Mouse (Mus musculus): Measurements from ENCODE around the gene Sctr. TPM values are rescaled to one million over a fixed set of nuclear protein-coding genes. Genes with fewer than 3 reads are reported as not detected.

Gene Sctr
- total RNA-seq, 2 experiments from 2014 or later = 1.0 to 1.8 TPM

DNA sequence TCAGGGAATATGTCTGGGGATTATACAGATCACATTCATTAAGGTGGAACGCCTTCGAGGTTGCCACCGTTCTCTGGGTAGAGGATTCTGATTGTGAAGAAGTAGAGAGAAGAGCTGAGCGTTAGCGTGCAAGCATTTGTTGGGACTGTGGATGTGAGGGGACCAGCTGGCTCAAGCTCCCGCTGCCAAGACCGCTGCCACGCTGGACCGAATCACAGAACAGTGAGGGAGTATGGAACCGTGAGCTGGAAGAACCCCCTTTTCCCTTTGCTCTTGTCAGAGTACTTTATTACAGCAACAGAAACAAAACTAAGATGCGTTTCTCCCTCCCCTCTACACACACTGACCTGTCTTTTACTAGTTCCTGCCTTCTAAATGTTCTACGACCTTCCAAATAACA, 5.9 kb downstream of the Sctr start:
- TF ChIP-seq CTCF (conservative IDR thresholded peaks at IDR 0.05) = no peak
- DNase-seq (ENCODE audit: low spot score in 2 of 2) = no peak
- Histone ChIP-seq H3K27ac (no peak overlapping the region), H3K4me3 (no peak overlapping the region)

DNA sequence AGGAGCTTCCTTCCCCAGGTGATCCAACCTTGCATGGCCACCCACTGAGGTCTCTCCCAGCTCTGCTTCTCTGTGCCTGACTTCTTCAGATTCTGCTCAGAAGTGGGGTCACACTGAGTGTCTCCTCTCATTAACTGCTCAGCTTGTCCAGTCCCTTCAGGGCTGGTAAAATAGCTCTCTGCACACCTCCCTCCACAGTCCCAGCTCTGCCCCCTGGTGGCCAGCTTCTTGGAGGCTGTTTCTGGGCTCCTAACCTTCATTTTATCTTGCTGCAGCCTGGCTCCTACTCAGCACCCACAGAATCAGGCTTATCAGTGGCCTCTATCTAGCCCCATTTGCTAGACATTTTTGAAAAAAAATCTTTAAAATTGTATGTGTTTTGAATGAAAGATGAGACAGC, 6.4 kb downstream of the Sctr start:
- TF ChIP-seq CTCF (conservative IDR thresholded peaks at IDR 0.05) = peak; percentile 93
- Histone ChIP-seq H3K4me3 (no peak overlapping the region), H3K27ac (no peak overlapping the region)
- DNase-seq (ENCODE audit: low spot score in 2 of 2) = peak; percentile 44 to 81

DNA sequence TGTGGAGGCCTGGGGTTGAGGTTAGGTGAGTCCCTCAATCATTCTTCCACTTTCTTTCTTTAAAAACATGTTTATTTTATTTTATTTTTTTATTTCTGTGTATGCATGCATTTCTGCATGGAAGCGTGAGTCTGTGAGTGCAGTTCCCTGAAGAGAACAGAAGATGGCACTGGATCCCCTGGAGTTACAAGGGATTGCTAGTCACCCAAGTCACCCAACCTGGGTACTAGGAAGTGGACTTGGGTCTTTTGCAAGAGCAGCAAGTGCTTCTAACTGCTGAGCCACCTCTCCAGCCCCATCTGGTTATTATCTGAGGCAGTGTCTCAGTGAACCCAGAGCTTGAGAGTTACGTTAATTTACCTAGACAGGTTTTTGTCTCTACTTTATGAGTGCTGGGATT, 9.5 kb downstream of the Sctr start:
- TF ChIP-seq CTCF (conservative IDR thresholded peaks at IDR 0.05) = peak; percentile 64
- no peak overlapping the region for H3K4me3 ChIP-seq
- H3K27ac ChIP-seq = no peak overlapping the region
- no peak for DNase-seq (ENCODE audit: low spot score in 2 of 2)

DNA sequence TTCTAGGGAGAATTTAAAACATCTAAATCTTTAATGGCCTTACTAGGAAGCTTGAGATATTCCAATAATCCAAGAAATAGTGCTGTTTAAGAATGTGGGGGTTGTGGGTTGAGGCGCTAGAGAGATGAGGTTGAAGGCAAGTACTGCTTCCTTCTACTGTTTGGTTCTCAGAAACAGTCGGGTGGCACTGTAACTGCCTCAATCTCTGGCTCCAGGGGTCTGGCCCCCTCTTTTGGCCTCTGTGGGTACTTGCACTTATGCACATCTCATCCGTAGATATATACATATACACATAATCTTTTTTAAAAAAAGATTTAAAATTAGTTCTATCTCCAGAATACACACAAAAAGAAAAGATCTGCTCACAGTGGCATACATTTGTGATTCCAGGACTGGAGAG, 12.2 kb downstream of the Sctr start:
- DNase-seq (ENCODE audit: low spot score in 2 of 2) = no peak
- no peak; the same call in 1 of the 2 replicates for TF ChIP-seq CTCF (conservative IDR thresholded peaks at IDR 0.05)
- Histone ChIP-seq H3K4me3 (no peak overlapping the region), H3K27ac (no peak overlapping the region)

DNA sequence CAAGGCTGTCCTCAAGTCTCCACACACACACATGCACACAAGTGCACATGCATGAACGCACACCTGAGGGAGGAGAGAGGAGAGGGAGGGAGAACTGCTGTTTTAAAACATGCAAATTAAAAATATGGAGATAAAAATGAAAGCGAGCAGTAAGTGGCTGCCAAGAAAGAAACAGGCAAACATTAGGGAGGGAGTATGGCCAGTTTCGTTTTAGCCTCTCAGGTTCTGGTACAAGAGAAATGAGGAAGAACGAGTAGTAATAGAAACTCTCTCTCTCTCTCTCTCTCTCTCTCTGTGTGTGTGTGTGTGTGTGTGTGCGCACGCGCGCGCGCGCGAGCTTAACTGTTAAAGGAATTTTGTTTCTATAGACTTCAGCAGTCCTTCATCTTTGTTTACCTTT, 12.7 kb downstream of the Sctr start:
- Histone ChIP-seq H3K4me3 (no peak overlapping the region), H3K27ac (no peak overlapping the region)
- DNase-seq (ENCODE audit: low spot score in 2 of 2) = no peak
- no peak for TF ChIP-seq CTCF (conservative IDR thresholded peaks at IDR 0.05)

DNA sequence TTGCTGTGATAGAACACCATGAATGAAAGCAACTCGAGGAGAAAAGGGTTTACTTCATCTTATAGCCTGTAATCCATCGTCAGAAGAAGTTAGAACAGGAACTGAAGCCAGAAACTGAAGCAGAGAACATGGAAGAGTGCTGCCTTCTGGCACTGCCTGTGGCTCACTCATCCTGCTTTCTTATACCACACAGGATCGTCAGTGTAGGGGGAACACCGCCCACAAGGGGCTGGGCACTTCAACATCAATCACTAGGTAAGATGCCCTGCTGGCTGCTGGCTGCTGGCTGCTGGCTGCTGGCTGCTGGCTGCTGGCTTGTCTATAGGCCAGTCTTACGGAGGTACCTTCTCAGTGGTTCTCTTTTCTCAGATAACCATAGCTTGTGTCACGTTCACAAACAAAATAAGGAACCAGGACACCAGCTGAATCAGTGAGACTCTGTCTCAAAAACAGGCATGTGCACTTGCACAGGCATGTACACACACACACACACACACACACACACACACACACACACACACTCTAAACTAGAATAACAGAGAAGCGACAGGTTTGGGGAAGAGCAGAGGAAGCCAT, 13.7 kb downstream of the Sctr start:
- no peak for TF ChIP-seq CTCF (conservative IDR thresholded peaks at IDR 0.05)
- H3K4me3 ChIP-seq = no peak overlapping the region
- no peak overlapping the region for H3K27ac ChIP-seq
- no peak for DNase-seq (ENCODE audit: low spot score in 2 of 2)

DNA sequence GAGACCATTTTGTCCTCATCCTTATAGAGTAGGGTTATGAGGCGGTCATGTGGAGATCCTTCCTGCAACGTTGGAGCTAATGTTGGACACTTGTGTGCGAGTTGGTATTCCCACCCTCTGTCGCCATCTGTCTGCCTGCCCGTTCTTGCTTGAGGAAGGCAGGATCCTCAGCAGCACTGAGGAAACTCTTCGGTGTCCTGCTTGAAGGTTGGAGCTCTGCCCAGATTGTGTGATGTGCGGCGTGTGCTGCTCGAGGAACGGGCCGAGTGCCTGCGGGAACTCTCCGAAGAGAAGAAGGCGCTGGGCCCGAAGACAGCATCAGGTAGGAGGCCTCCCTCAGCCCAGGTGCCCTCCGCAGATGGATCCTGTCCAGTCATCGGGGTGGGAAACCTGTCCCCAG, 15.3 kb downstream of the Sctr start:
- peak; percentile 14 to 35 for DNase-seq (ENCODE audit: low spot score in 2 of 2)
- H3K27ac ChIP-seq = no peak overlapping the region
- TF ChIP-seq CTCF (conservative IDR thresholded peaks at IDR 0.05) = no peak
- no peak overlapping the region for H3K4me3 ChIP-seq

DNA sequence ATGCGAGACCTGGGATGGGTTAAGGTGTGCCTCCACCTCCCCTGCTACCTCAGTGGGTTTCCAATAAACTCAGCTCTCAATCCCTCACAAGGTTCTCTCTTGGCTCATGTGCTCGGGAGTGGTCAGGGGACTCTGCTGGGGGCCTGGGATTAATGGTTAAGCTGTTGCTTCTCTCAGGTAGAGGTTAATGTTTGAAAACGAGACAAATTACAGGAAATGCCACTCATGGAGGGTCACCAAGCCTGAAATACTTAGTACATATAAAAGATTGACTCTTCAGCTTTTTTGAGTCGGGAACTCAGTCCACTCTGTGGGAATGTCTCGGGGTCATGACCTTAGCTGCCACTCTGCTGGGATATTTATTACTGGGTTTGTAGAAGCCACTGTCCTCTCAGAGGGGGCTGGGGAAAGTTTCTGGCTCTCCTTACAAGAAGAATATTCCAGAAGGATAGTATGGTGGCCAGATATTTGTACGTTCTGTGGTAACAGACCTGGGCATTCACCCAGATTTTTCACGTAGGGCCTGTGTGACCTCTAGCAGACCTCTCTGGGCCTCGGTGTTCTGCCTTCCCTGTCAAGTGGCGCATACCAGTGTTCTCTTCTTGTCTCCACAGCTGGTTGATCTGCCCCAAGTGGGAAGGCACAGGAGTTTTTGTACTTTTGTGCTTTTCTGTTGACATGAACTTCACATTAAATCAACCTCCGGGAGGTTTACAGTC, 17.8 kb downstream of the Sctr start:
- no peak for DNase-seq (ENCODE audit: low spot score in 2 of 2)
- no peak for TF ChIP-seq CTCF (conservative IDR thresholded peaks at IDR 0.05)
- H3K27ac ChIP-seq = no peak overlapping the region
- no peak overlapping the region for H3K4me3 ChIP-seq

DNA sequence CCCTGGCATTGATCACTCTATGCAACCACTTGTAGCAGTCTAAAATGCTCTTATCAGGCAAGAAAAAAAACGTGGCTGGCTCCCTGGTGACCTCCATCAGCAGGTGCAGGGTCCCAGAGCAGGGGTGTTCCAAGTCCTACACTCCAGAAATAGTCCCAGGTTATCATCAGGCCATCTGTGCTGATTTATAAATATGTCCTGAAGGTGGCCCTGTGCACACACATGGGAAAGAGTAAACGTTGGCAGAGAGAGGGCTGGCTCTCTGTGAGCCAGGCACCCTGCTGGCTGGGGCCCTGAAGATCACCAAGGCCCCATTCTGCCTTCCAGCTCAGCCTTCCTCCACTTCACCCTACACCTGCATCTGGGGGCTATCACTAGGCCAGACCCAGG, 18.4 kb downstream of the Sctr start:
- no peak overlapping the region for H3K4me3 ChIP-seq
- 0 out of 2 replicates have a peak, but pooled peaks have one; percentile 5 for TF ChIP-seq CTCF (conservative IDR thresholded peaks at IDR 0.05)
- no peak for DNase-seq (ENCODE audit: low spot score in 2 of 2)
- no peak overlapping the region for H3K27ac ChIP-seq

DNA sequence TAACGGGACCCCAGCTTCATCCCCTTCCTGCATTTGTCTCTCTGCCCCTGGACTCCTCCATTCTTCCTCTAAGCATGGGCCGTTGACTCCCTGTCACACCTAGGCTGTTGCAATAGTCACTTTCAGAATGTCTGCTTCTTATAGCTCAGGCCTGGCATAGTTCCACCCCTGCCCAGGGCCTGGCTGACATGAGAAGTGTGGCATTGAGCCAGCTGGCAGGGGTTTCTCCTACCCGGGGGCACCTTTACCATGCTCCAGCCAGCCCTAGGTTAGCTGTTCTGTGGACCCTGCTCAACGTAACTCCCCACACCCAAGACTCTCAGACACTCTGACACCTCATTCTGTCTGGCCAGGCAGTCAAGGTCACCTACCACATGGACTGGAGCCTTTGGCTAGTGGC, 21.0 kb downstream of the Sctr start:
- Histone ChIP-seq H3K4me3 (no peak overlapping the region), H3K27ac (no peak overlapping the region)
- no peak for DNase-seq (ENCODE audit: low spot score in 2 of 2)
- TF ChIP-seq CTCF (conservative IDR thresholded peaks at IDR 0.05) = no peak

DNA sequence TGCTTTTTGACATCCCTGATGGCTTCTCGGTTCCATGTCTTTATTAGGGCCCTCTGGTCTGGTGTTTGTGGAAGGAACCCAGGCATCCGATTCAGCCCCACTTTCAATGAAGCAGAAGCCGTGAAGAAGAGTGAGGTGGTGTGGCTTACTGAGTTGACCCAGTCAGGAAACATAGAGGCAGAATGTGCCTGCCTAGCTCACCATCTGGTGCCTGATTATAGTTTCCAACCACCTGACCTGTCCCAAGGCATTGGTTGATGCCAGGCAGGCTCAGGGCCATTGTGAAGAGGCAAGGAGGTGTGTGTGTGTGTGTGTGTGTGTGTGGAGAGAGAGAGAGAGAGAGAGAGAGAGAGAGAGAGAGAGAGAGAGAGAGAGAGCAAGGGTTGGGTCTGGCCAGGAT, 23.8 kb downstream of the Sctr start:
- TF ChIP-seq CTCF (conservative IDR thresholded peaks at IDR 0.05) = no peak
- no peak for DNase-seq (ENCODE audit: low spot score in 2 of 2)
- no peak overlapping the region for H3K27ac ChIP-seq
- H3K4me3 ChIP-seq = no peak overlapping the region

DNA sequence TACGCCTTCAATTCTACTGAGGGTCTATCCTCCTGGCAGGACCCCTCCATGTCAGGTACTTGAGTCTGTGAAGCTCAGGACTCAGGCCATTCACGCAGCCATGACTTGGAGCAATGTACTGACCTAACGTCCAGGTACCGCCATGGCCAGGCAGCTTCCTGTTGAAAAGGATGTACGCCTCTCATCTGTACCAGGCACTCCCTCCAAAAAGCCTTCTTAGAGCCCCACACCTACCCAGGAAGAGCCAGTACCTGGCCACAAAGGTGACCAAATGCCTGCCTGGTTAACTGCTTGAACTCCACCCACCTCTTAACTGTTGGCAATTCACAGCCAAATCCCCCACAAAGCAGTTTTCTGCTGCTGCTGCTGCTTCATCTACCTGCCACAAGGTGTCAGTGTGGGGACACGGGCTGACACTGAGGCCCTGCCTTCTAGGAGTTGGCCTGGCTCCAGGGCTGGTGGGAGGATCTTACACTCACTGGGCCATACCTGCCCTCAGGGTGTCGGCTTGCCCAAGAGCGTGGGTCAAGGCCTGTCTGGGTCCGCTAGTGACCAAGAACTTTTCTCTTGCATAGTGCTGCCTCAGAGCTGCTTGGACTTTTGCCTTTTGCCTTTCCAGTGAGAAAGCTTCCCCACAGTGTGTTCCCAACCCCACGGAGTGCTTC, 26.2 kb downstream of the Sctr start:
- DNase-seq (ENCODE audit: low spot score in 2 of 2) = peak; percentile 58 to 69
- TF ChIP-seq CTCF (conservative IDR thresholded peaks at IDR 0.05) = peak; percentile 96
- Histone ChIP-seq H3K27ac (no peak overlapping the region), H3K4me3 (no peak overlapping the region)

DNA sequence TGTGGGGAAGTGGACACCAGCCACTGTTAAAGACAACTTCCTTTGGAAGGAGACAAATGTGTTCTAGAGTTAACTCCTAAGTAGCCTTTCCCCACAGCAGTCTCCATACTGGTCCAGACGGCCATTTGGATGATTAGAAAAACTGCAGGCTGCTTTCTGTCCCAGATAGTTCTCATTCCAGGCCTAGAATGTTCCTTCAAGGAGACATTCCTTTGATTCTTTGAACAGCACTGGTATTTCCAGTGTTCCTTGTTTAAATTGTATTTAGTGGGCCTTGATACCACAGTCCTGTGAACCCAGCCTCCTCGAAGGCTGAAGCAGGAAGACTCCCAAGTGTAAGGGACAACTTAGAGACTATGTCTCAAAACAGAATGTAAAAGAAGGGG, 26.8 kb downstream of the Sctr start:
- H3K4me3 ChIP-seq = no peak overlapping the region
- no peak overlapping the region for H3K27ac ChIP-seq
- no peak for TF ChIP-seq CTCF (conservative IDR thresholded peaks at IDR 0.05)
- DNase-seq (ENCODE audit: low spot score in 2 of 2) = no peak

DNA sequence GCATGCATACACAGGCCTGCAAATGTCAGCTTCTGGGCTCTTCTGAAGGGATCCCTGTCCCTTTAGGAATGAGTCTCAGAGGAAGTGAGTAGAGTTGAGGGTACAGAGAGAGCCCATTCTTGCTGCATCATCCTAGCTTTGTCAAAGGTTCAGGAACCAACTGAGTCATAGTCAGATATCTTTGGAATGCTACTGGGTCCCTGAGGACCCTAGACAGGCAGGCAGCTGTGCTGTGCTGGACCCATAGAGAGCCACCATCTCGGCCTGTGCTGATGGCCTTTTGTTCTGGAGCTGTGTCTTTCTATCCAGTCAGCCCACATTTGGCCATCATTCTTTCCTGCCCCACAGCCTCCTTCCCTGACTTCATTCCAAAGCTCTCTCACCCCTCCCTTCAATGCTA, 28.1 kb downstream of the Sctr start:
- Histone ChIP-seq H3K4me3 (no peak overlapping the region), H3K27ac (no peak overlapping the region)
- no peak for TF ChIP-seq CTCF (conservative IDR thresholded peaks at IDR 0.05)
- no peak for DNase-seq (ENCODE audit: low spot score in 2 of 2)
